Mouse (Mus musculus) cortical plate, adult 2 months (tissue): Measurements from ENCODE around the gene Foxo6. TPM values are rescaled to one million over a fixed set of nuclear protein-coding genes. Genes with fewer than 3 reads are reported as not detected.

Experiments used
- H3K27ac ChIP-seq: fragments of 200-500 bp; 2 replicates; pipeline ENCODE4 v1.5.1; 2012; ENCODE audit warnings: low read length, control low read depth, inconsistent platforms; ENCODE audit not compliant: insufficient read depth
- H3K4me1 ChIP-seq: fragments of 200-500 bp; 2 replicates; pipeline ENCODE4 v1.6.1; 2011; ENCODE audit warnings: low read length; ENCODE audit not compliant: control insufficient read depth, insufficient read depth
- H3K4me3 ChIP-seq: fragments of 200-500 bp; 2 replicates; pipeline ENCODE4 v1.5.1; 2011; ENCODE audit warnings: mild to moderate bottlenecking, low read length, control low read depth; ENCODE audit not compliant: insufficient read depth
- CTCF ChIP-seq: fragments of 200-500 bp; IDR thresholded peaks from 2 replicates; pipeline ENCODE4 v1.5.1; 2011; ENCODE audit warnings: mild to moderate bottlenecking, control low read depth, low read length; ENCODE audit not compliant: insufficient read depth; ENCODE audit errors: extremely low read depth
- POLR2A ChIP-seq: fragments of 200-500 bp; IDR thresholded peaks from 2 replicates; pipeline ENCODE4 v1.6.1; 2011; ENCODE audit warnings: mild to moderate bottlenecking, low read length, control low read depth; ENCODE audit not compliant: insufficient read depth; ENCODE audit errors: extremely low read depth
- polyA plus RNA-seq: library from polyadenylated mRNA; depleted of rRNA; stranded (reverse); fragments of >200 nt; gene quantifications from 2 replicates; pipeline ENCODE4 v1.2.3, GENCODE M21; 2012

The Foxo6 gene
- polyA plus RNA-seq, 1 experiment: 8.5 TPM

DNA sequence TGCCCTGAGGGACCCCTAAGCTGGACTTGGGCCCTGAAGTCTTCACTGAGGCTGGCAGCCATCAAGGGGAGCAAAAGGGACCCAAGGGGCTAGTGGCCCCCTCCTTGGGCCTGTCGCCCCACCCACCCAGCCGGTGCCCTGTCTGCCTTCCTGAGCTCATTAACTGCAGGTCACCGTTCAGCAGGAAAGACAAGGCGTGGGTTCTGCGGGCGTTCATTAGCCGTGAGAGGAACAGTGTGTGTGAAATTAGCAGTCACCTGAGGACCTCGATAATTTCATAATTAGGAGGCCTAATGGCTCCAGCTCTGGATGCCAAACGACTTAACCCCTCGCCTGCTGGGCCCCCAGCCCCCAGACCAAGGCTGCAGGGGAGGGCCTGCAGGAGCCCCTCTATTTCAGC lies 24.9 kb downstream of the Foxo6 start:
- Histone ChIP-seq H3K4me3 (no peak overlapping the region), H3K4me1 (peaks cover 12% of the 10 kb centered on the region), H3K27ac (no peak overlapping the region)
- TF ChIP-seq CTCF: no peak

DNA sequence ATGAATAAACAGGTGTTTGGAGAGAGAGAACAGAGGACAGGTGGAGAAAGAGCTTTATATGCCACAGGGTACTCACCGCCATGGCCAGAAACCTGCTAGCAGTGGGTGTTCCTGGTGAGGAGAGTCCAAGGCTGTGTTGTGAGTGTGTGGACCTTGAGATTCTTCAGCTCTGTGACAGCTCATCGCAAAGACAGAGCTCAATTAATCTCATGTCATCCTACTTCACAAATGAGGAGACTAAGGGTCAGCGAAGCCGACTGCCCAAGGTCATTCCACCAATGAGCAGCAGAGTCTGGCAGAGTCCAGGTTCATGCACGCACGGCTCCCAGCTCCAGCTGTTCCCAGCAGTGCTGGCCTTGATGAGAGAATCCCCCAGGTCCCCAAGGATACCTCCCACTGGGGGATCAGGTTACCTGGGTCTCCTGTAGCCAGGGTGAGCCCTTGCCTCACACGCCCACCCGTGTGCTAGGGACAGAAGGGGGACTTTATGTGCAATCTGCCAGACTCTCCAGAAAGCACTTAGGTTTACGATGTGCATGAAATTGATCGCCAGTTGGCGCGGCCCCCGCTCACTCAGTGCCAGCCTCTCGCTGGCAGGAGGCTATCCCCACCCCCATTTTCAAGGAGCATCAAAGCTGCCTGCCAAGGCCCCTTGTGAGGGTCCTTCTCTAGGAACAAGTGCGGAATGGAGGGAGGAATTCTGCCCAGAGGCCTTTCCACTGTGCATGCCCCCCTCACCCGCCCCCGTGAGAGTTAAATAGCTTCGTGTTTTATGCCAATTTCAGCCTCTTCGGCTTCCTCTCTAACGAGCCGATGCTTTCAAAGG lies 27.6 kb downstream of the Foxo6 start:
- Histone ChIP-seq H3K27ac (no peak overlapping the region), H3K4me3 (no peak overlapping the region), H3K4me1 (peaks cover 12% of the 10 kb centered on the region)
- TF ChIP-seq CTCF: no peak
- no peak for TF ChIP-seq POLR2A

DNA sequence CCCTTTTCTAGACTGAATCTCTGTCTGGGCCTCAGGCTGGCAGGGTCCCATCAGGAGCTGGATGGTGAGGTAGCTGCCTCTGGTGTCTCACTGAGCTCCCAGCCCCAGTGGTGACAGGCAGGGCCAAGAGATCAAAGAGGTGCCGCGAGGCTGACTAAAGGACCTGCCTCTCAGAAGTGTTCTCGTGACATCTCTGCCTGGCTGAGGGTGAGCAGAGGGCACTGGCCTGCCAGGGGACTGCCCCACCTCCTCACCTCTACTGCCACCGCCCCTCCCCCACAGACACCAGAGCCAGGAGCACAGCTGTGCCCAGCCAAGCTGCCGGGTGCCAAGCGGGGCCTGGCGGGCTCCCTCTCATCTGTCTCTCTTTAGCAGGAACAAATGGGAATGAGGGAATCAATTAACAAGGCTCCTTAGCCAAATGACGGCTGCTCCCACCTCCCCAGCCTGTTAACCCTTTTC lies 38.3 kb downstream of the Foxo6 start:
- H3K4me3 ChIP-seq: no peak overlapping the region
- 0 out of 2 replicates have a peak overlapping the region, but pooled peaks have one; percentile 27 for H3K27ac ChIP-seq
- TF ChIP-seq POLR2A: no peak
- TF ChIP-seq CTCF: no peak
- peaks cover 8% of the 10 kb centered on the region for H3K4me1 ChIP-seq

DNA sequence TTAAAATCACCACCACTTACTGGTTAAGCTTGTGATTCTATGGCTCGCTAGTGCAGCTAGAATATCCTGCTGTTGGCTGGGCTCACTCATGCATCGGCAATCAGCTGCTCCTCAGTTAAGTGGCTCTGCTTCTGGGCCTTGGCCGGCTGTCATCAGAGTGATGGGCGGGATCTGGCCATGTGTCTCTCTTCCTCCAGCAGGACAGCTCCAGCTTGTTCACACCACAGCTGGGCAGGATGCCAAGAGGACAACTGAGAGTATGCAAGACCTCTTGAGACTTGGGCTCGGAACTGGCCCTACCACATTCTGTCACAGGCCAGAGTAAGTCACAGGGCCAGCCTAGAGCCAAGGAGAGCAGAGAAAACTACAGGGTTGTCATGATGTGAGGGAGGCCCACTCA lies 39.7 kb downstream of the Foxo6 start:
- H3K27ac ChIP-seq: no peak overlapping the region
- H3K4me1 ChIP-seq: peaks cover 7% of the 10 kb centered on the region
- TF ChIP-seq CTCF (no peak), POLR2A (no peak)
- H3K4me3 ChIP-seq: no peak overlapping the region

DNA sequence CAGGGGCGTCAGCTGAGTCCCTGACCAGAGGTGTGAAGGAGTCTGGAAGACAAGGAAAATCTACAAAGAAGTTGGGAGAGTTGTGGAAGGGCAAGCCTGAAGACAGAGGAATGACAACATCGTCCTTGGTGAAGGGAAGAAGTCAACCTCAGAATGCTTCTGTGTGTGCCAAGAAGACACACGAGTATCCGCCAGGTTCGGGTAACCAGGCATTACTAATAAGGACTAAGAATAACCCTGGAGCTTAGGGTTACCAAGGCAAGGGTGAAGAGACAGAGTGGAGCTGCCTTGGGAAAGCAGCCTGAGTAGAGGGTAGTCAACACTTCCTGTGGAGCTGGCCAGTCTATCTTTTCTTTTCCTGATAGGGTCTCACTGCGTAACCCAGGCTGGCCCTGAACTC lies 41.1 kb downstream of the Foxo6 start:
- Histone ChIP-seq H3K4me1 (peaks cover 4% of the 10 kb centered on the region; the same call in 1 of the 2 replicates), H3K27ac (no peak overlapping the region), H3K4me3 (no peak overlapping the region)
- TF ChIP-seq POLR2A (no peak), CTCF (no peak)

DNA sequence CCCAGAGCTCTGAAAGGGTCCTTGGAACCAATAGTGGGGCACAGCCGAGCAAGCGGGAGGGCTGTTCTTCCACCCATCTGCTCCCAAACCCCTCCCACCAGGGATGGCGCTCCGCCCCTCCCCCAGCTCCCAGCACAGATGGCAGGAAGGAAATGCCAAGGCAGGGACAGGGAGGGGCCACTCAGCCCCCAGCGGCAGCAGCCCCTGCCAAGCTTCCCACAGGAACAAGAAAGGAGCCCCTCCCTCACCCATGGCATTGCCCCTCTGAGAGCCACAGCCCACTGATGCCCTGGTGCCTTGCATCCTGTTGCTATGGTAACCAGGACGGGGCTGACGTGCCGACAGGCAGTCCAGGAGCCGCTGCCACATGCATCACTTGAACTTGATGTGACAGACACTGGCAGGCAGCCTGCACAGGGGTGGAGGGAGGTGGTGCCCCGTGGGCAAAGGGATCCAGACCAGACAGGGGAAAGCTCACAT lies 44.3 kb downstream of the Foxo6 start:
- TF ChIP-seq CTCF (no peak), POLR2A (no peak)
- Histone ChIP-seq H3K4me3 (0 out of 2 replicates have a peak overlapping the region, but pooled peaks have one; percentile 4), H3K4me1 (peaks cover 2% of the 10 kb centered on the region; the same call in 1 of the 2 replicates), H3K27ac (no peak overlapping the region)

DNA sequence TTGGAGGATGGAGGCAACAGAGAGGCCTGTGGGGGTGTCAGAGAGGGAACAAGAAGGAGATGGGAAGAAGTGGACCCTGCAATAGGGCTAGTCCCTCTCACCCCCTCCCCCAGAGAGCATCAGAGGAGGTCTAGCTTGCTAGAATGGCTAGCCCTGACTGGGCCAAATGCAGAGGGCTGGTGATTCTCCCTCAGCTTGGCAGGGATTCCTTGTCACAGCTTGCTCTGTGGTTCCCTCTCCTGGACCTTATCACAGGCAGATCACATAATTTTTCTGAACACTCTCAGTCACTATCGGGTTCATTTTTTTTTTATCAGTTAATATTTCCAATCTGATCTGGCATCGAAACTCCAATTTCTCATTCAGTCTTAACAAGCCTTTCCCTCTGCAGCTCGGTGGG lies 46.0 kb downstream of the Foxo6 start:
- Histone ChIP-seq H3K4me3 (no peak overlapping the region), H3K27ac (no peak overlapping the region), H3K4me1 (peaks cover 2% of the 10 kb centered on the region; the same call in 1 of the 2 replicates)
- no peak for TF ChIP-seq POLR2A
- TF ChIP-seq CTCF: no peak

DNA sequence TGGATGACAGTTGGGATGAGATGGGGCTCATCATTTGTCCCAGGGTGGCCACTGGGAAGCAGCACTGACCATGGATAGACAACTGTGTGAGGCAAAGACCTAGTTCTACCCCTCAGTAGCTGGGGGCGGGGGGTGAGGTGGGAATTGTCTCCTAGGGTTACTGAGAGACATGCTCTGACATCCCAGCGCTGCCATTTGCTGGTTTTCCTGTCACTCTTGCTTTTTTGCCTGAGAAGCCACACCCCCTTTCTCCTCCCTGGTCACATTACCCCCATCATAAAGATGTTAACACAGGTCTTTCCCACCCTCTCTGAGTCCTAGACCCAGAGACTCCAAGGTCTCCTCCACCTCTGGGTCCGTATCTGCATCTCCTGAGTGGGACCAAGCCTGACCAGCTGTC lies 47.7 kb downstream of the Foxo6 start:
- no peak for TF ChIP-seq CTCF
- TF ChIP-seq POLR2A: no peak
- no peak overlapping the region for H3K4me3 ChIP-seq
- H3K27ac ChIP-seq: no peak overlapping the region
- H3K4me1 ChIP-seq: peaks cover 2% of the 10 kb centered on the region; the same call in 1 of the 2 replicates

DNA sequence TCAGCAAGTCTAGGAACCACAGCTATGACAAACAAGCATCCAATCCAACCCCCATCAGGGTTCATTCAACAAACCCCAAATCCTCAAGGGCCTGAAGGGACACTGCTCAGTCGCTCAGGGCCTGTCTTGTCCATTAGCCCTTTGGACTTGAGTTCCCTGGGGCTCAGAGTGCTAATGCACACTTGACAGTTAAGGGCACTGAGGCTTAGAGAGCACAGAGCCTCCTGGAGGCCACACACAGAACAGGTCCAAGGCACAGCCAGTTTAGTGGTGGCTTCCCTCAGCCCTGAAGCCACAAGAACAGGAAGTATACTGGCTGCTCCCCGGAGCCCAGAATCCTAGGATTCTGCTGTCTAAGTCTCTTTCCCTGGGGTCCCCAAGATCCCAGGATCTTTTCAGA lies 53.9 kb downstream of the Foxo6 start:
- no peak overlapping the region for H3K4me3 ChIP-seq
- 0 out of 2 replicates have a peak, but pooled peaks have one; percentile 5 for TF ChIP-seq CTCF
- no peak for TF ChIP-seq POLR2A
- H3K27ac ChIP-seq: no peak overlapping the region
- no peaks in the 10 kb centered on the region for H3K4me1 ChIP-seq

DNA sequence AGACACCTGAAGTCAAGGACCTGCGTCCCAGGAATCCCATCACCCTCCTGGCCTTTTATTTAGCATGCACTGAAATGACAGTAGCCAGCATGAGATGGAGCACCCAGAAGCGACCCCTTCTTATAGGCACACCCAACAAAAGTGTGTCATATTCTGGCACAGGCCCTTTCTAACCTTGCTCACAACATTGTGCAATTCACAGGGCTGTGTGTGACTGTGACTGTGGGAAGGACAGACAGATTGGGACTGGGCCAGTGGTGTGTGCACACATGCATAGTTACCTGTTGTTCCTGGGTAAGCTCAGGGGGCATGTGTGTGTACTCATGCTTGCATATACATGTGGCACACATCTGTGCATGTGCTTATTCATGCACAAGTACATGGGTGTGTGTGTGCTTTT lies 54.6 kb downstream of the Foxo6 start:
- TF ChIP-seq CTCF: no peak
- no peak for TF ChIP-seq POLR2A
- no peaks in the 10 kb centered on the region for H3K4me1 ChIP-seq
- no peak overlapping the region for H3K27ac ChIP-seq
- no peak overlapping the region for H3K4me3 ChIP-seq
